Mouse (Mus musculus): Measurements from ENCODE around the gene Amotl2.

Amotl2 gene

DNA sequence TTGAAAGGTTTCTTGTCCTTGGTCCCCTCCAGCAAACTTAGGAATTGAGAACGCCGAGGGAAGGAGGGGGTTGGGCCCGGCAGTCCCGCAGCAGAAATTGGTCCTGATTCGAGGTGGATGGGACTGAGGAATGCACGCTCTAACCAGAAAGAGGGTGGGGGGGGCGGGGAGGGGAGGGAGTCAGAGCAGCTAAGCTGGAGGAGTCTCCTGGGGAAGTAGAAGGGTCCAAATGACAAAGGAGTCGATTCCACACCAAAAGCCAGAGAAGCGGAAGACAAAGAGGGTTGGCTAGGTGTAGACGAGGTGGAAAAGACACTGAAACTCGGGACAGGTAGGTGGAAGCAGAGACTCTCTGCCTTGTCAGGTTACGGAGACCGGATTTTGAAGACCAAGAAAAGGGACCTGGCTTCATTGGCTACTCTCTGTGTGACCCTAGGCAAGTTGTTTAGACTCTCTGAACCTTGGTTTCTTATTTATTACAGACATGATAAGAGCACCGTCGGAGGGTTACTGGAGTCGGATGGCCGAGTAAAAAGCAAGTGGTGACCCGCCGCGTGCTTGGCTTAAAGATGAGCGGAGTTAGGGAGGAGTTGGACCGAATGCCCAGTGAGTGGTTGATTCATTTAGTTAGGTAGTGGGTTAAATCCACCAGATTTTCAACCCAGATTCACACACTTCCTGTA is at the start of gene Amotl2:
Gene Amotl2 (plus strand): TSS at position 192 of the 683 bp plus-strand sequence.
- no peak for DNase-seq (ENCODE audit: extremely low read depth, low read depth, low spot score)

DNA sequence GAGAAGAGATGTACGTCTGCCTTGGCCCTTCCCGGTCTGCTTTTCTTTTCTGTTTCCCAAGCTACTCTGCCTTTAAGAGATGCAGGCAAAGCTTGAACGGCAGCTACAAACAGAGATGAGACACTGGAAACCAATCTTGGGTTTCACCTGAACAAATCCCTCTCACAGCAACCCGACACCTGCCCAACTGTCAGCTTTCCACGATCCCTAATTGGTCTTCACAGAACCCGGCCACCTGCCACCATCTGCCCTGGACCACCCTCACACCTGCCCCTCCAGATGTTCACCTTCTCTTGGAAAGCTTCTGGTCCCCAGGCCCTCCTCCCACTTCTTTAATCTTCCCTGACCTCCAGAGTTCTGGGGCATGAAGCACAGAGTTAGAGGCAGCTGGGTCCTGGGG is 48.4 kb upstream of the Amotl2 start:
- no peak for DNase-seq (ENCODE audit: extremely low read depth, low read depth, low spot score)

DNA sequence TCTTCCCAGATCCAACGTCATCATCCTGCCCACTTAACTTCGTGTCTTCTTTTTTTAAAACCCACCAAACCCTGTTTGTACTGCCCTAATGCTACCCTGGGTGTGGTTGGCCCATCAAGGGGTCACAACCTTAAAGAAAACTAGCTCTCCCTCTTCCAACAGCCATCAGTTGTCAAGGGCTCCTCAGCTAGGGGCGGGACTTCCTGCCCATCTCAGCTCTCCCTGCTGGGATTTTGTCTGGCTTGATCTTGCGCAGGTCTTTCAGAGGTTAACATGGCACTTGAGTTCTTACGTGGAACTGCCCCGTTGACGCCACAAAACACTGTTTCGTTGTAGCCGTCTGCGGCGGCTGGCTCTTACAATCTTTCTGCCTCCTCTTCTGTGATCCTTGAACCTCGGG is 47.6 kb upstream of the Amotl2 start:
- no peak for DNase-seq (ENCODE audit: extremely low read depth, low read depth, low spot score)

DNA sequence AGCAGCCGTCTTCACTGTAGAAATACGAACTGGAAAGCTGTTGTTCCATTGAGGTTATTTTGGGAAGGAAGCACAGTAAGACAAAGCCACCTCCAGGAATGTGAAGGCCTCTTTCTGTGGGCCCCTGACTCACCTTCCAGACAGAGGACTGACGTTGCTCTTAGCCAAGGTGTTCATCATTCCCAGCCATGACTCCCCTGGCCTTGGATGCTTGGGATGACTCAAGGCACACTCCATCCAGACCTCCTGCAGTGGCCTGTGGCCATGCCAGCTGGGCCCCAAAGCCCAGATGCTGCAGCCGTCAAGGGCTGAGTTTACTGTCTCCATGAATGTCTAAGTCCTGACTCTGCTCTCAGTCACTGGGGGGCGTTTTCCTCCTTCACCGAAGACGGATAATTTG is 43.1 kb upstream of the Amotl2 start:
- DNase-seq (ENCODE audit: extremely low read depth, low read depth, low spot score) = no peak

DNA sequence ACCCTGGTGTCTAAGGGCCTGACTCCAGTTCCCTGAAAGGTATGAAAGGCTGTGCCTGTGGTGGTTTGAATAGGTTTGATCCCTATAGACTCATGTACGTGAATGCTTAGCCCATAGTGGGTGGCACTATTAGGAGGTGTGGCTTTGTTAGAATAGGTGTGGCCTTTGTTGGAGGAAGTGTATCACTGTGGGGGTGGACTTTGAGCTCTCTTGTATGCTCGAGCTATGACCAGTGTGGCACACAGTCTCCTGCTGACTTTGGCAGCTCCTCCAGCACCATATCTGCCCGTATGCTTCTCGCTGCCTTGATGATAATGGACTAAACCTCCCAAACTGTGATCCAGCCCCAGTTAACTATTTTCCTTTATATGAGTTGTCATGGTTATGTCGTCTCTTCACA is 40.5 kb upstream of the Amotl2 start:
- DNase-seq (ENCODE audit: extremely low read depth, low read depth, low spot score) = no peak

DNA sequence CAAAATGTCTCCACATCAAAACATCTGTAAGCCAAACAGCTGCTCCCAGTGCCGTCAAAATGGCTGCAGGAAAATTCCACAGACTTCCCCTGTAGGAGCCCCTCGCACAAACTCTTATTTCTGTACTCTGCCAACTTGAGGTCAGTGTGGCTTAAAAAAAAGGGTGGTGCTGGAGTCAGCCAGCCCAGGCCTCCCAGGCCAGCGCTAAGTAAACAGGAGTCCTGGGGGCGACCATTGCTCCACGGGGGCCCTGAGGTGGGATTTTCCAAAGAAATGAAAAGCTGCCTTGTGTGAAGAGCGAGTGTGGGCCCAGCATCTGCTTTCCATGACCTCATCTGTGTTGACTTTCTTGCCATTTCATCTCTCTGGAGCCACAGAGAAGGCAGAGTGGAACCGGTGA is 35.0 kb upstream of the Amotl2 start:
- no peak for DNase-seq (ENCODE audit: extremely low read depth, low read depth, low spot score)

DNA sequence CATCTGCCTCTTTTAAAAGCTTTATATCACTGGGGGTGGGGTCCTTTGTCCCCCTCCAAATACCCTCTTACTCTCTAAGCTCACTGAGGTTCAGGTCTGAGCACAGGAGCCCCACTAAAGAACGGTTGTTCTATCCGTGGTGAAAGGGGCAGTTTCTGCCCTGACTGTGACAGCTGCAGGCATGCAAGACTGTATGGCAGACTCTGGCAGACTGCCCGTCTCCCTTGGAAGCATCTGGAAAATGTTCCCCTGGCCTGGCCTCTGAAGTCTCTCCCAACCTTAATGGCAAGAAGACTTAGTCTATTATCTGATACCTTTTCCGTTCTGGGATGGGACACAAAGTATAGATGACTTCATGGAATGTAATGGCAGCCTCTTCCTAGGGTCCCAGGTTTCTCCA is 28.5 kb upstream of the Amotl2 start:
- DNase-seq (ENCODE audit: extremely low read depth, low read depth, low spot score) = no peak

DNA sequence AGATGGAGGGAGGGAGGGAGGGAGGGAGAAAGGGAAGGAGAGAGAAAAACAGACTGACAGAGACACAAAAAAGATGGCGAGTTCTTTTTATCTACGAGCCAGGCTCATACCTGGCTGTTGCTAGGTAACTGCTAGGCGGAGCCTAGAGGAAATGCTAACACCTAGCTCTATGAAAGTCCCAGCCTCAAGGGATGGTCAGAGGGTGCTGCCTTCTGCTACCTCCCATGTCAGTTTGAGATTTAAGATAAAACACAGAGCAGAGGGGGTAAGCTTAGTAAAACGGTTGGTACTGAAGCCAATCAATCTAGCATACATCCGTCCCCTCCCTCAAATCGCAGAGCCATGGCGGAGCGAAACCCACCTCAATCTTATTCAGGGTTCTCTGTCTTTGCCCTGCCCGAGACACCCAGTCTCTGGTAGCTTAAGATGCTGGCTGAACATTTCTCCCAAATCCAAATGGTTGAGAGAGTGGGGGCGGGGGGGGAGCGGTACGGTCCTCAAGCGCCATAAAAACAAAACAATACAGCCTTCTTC is 27.0 kb upstream of the Amotl2 start:
- no peak for DNase-seq (ENCODE audit: extremely low read depth, low read depth, low spot score)

DNA sequence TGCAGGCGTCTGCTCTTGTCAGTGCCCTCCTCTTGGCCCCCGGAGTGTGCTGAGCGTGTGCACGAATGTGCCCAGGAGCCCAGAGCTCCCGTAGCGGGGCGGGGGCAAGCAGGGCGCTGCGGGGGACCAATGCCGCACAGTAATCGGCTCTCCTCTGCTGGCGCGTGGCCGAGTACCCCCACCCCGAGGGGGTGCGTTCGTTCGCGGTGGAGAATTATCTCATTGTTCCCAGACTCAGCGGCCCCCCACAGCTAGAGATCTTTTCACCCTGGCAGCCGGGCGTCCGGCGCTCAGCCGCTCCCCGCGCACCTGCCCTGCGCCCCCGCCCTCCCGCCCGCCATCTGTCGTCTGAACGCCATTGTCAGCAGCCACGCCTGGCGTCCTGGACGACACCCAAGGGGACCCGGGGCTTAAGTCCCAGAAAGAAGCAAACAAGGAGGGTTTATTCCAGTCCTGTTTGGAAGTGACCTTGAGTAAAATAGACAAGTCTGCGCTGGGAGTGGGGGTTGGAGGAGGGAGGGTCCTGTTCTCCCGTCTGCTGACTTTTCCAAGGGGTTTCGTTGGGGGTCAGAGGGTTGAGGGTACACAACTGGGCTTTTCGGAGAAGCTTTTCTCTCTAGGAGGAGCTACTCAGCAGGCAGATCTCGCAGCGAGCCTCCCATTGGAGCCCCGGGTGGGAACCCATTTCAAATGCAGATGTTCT is 26.4 kb upstream of the Amotl2 start:
- no peak for DNase-seq (ENCODE audit: extremely low read depth, low read depth, low spot score)

DNA sequence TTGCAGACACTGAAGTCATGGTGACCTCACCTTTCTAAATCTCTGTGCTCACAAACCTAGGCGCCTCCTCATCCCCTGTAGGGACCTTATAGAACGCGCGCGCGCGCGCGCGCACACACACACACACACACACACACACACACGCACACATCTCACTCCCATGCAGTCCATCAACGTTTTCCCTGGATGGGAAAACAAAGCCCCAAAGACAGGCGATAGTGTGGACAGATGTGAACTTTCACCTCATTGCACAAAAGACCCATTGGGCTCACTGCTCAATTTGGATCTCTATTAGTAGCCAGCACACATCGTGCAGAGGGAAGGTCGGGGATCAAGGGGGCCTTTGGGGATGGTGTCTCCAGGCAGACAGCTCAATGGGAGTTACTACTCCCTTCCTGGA is 25.6 kb upstream of the Amotl2 start:
- no peak for DNase-seq (ENCODE audit: extremely low read depth, low read depth, low spot score)

DNA sequence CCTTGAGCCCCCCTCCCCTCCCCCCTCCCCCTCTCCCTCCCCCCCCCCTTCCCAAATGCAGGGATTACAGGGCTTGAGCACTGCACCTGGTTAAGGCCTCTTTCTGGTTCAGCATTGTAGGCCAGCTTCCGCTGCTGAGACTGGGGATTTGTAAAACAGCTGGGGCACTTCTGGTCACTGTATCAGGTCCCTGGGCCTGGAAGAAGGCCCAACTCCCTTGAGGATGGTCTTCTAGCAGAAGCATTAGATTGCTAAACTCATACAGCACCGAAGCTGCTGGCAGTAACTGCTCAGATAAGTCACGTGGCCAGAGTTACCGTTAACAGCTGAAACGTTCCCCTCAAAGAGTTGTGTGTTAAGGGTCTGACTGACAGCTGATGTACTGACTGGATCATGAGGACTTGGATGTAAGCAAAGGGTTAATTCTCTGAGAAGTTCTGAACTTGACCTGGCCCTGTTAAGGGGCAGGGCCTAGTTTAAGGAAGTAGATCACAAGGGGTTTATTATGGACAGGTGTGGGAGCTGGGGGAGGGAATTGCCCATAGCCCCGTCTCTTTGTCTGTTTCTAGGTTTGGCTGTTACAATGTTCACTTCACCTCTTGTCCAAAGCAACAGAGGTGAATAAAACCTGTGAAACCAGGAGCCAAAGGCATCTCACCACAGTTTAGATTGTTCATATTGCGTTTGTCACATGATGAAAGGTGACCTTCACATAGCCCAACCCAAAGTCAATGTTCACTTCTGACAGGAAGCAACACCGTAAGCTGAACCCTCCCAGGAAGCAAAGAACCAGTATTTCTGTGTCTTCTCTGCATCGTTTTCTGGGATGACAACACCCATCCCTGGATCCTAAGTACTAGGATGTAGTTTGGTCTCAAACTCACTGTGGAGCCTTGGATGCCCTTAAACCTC is 23.7 kb upstream of the Amotl2 start:
- DNase-seq (ENCODE audit: extremely low read depth, low read depth, low spot score) = no peak

DNA sequence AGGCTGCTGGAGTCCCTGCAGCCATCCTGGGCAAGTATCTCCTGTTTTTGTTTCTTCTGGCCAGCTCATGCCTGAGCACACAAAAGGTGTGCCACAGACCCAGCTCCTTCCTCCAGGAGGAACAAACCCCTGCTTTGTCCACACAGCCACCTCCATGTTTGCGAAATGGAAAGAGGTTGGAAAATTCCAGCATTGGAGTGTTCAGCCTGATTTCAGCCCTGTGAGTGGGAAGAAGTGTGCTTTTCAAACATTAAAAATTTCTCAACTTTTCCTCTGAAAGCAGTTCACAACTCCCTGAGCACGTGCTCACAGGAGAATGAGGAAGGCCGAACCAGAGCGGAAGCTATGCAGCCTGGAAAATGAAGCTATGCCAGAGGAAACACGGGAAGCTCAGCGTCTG is 15.4 kb upstream of the Amotl2 start:
- no peak for DNase-seq (ENCODE audit: extremely low read depth, low read depth, low spot score)

DNA sequence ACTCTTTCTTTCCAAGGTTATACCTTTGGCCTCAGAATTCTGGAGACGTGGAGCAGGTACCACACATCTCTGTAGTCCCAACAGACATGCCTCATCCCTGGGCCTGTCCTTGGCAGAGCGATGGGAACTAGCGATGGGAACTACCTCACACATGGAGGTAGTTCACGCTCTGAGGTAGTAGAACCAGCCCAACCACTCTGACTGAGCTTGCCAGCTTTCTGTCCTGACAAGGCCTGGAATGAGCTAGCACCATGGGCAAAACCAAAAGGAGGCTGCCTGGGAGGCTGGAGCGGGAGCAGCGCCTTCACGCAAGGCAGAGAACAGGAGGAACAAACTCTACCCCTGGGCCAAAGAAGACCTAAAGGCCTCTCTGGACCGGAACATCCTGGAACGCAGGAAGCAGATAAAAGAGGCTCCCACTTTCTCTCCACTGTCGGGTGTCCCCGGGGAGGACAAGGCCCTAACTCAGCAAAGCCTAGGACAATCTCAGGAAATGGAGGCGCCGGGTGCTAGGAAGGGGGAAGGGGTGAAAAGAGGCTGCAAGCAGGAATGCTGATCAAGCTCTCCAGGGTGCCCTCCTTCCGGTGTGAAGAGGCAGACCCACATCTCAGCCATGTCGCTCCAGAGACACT is 6.9 kb upstream of the Amotl2 start:
- DNase-seq (ENCODE audit: extremely low read depth, low read depth, low spot score) = no peak

DNA sequence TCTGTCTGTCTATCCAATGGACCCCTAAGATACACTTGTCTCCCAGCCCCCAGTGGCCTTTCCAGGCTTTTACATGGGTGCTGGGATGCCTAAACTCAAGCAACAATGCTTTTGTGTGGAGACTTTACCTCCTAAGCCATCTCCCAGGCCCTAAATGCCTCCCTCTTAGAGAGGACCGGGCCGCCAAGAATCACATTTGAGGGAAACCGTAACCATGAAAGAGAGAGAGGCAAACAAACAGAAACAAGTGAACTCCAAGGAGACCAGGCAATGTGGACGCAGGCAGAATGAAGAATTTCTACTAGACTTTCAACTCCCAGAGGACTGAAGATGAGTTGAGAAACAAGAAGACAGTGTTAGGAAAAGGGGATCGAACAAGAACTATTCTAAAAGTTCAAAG is 6.0 kb upstream of the Amotl2 start:
- no peak for DNase-seq (ENCODE audit: extremely low read depth, low read depth, low spot score)

DNA sequence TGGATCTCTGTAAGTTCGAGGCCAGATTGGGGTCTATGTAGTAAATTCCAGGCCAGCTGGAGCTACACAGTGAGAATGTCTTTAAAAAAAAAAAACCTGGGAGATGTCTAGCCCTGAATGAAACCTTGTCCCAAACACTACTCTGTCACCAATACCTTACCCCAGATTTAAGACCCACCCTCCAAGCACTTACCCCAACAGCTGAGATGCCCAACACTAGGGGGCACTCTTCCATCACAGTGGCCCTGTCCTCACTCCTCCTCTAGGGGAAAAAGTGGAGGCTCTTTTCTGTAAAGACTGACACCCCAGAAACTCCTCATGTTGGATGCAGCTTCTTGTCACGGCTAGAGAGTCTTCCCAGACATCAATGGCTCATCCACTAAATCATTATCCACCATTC is 2.7 kb upstream of the Amotl2 start:
- no peak for DNase-seq (ENCODE audit: extremely low read depth, low read depth, low spot score)

DNA sequence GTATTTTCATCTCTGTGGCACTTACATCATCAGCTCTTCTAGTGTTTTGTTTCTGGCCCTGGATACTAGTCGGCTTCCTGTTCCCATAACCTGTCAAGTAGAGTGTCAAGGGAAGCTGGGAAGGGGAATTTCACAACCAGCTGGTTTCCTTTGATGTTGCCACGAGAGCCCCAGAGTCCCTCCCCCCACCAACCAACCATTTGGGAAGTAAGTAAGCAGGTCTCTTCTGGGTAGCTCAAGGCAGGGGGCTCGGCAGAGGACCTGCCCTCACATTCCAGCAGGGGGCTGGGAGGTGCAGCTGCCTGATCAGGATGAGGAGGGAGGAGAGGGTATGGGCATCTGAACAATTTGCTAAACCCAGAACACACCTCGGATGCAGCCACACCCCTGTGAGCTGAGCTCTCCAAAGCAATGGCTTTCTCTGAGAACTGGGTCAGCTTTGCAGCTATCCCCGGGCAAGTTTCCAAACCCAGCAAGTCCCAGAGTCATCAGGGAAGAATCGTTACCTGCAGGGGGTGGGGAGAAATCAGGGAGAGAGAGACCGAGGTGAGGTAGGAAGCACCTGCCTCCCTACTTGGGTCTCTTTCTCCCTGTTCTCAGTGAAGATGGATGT is 1.5 kb upstream of the Amotl2 start:
- no peak for DNase-seq (ENCODE audit: extremely low read depth, low read depth, low spot score)

DNA sequence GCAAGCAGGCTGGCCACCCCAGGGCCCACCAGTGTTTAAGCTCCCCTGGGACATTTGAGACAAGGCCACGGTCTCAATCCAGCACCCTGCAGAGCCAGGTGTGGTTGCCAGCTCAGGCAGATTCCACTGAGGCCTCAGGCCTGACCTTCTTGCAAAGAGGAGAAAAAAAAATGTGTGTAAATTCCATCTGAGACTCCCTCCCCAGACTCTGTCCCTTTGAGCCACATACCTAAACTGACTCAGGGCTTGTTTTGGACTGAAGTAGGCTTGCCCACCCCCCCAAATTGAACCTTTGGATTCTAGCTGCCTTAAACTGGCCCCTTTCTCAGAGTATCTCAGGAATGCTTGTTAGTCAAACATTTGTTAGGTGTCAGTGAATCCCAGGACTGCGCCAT is 969 bp upstream of the Amotl2 start:
- DNase-seq (ENCODE audit: extremely low read depth, low read depth, low spot score) = no peak

DNA sequence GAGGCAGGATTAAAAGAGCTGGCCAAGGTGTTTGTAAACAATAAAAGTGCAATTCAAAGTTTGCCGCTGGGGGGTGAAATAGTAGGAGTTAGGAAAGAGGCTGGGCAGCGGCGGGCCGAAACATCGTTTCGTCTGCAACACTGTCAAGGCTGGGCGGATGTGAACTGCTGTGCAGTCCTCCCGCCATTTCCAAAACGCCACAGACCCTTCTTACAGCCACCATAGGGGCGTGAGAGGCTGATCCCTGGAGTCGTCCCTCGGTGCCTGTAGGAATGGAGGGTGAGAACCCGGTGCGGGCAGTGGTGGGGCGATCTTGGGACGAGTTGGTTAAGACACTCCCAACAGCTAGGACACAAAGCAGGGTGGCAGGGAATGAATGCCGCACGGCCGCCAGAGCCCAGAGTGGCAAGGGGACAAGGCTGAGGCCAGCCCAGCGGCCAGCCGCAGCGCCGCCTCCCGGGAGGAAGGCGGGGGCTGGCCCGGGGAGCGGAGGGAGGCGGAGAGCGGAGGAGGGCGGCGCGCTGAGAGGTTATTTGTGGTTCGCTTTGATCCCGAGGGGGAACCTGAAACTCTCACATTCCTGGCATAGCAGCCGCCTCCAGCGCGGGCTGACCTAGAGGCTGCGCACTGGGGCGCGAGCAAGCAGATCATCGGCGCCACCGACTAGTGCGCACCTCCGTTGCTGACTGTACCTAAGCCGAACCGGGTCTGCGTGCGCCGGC is 853 bp downstream of the Amotl2 start:
- DNase-seq (ENCODE audit: extremely low read depth, low read depth, low spot score) = no peak

DNA sequence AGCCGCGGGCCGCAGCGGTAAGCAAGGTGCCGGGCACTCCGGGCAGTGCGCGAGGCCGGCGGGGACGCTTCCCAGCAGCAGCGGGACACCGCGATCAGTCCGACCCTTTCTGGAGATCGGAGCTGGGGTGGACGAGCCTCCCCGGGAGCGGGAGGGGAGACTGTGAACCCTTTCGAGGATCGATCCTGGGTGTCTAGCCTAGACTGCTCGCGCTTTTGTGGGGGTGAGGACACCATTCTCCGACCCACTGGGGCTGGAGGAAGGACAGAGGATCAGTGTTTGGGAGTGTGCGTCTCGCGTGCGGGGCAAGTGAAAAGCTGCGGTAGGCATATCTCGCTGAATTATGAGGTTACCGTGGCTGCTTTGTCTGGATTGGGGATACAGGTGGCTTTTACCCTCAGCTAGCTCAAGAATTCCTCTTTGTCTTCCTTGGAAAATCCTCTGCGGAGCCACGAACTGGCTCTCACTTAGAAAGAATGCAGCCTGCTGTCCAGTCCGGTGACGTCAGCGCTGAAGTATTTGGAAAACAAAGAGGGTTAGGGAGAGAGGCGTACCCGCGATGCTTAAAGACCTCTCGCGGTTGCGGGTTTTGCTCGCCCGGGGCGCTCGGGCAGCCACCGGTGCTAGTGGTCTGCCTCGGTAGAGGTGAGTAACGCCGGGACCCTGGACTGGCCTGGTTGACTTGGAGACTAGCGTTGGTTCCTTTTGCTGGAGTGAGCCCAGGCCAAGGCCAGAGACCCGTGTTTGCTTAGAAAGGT is 1.6 kb downstream of the Amotl2 start:
- DNase-seq (ENCODE audit: extremely low read depth, low read depth, low spot score) = no peak

Data from fat pad, adult 2 months (tissue).